Mouse (Mus musculus): ENCODE results near the gene Aebp2. TPM values are rescaled to one million over a fixed set of nuclear protein-coding genes. Genes with fewer than 3 reads are reported as not detected.

Aebp2 gene
- polyA plus RNA-seq, 1 experiment: 27.1 TPM

GRCm38 (mm10) chr6:140680713-140681112, 58.2 kb downstream of the Aebp2 start:
- H3K79me3 ChIP-seq (ENCODE audit: low read depth): no peaks in the 10 kb centered on the region
- H3K27me3 ChIP-seq (ENCODE audit: control insufficient read depth, insufficient read depth, insufficient read length): no peaks in the 10 kb centered on the region
- TF ChIP-seq CTCF (IDR thresholded peaks at IDR 0.05; ENCODE audit: control insufficient read depth, insufficient read depth, insufficient read length): no peak
- TF ChIP-seq MYOG (IDR thresholded peaks at IDR 0.05; ENCODE audit: control insufficient read depth, extremely low read depth, insufficient read length): no peak
- TF ChIP-seq FOSL1 (IDR thresholded peaks at IDR 0.05; ENCODE audit: insufficient read depth, low read length, poor library complexity, severe bottlenecking): no peak
- TF ChIP-seq CEBPB (IDR thresholded peaks at IDR 0.05; ENCODE audit: low read depth): no peak
- no peak for TF ChIP-seq MYOD1 (IDR thresholded peaks at IDR 0.05; ENCODE audit: control insufficient read depth, insufficient read length, low read depth)
- TF ChIP-seq USF1 (IDR thresholded peaks at IDR 0.05; ENCODE audit: low read depth): no peak
- no peak for TF ChIP-seq MAX (IDR thresholded peaks at IDR 0.05)
- no peaks in the 10 kb centered on the region for H3K79me2 ChIP-seq (ENCODE audit: control insufficient read depth, insufficient read depth)
- H3K36me3 ChIP-seq (ENCODE audit: control insufficient read depth, insufficient read depth): no peaks in the 10 kb centered on the region
- H3ac ChIP-seq (ENCODE audit: control insufficient read depth, insufficient read length, low read depth): no peak overlapping the region
- no peak overlapping the region for H3K4me3 ChIP-seq (ENCODE audit: insufficient read depth, poor library complexity, severe bottlenecking)

- Histone ChIP-seq H3K79me3 (ENCODE audit: low read depth) (no peaks in the 10 kb centered on the region), H3ac (ENCODE audit: control insufficient read depth, insufficient read length, low read depth) (no peak overlapping the region), H3K4me3 (ENCODE audit: insufficient read depth, poor library complexity, severe bottlenecking) (no peak overlapping the region), H3K36me3 (ENCODE audit: control insufficient read depth, insufficient read depth) (no peaks in the 10 kb centered on the region), H3K79me2 (ENCODE audit: control insufficient read depth, insufficient read depth) (no peaks in the 10 kb centered on the region), H3K27me3 (ENCODE audit: control insufficient read depth, insufficient read depth, insufficient read length) (no peaks in the 10 kb centered on the region)
- TF ChIP-seq USF1 (IDR thresholded peaks at IDR 0.05; ENCODE audit: low read depth) (no peak), MAX (IDR thresholded peaks at IDR 0.05) (no peak), MYOD1 (IDR thresholded peaks at IDR 0.05; ENCODE audit: control insufficient read depth, insufficient read length, low read depth) (no peak), CTCF (IDR thresholded peaks at IDR 0.05; ENCODE audit: control insufficient read depth, insufficient read depth, insufficient read length) (no peak), CEBPB (IDR thresholded peaks at IDR 0.05; ENCODE audit: low read depth) (no peak), FOSL1 (IDR thresholded peaks at IDR 0.05; ENCODE audit: insufficient read depth, low read length, poor library complexity, severe bottlenecking) (no peak), MYOG (IDR thresholded peaks at IDR 0.05; ENCODE audit: control insufficient read depth, extremely low read depth, insufficient read length) (no peak)
Observed at GRCm38 (mm10) chr6:140682829-140683228, 60.4 kb downstream of the Aebp2 start.

GRCm38 (mm10) chr6:140684403-140684802, 61.9 kb downstream of the Aebp2 start:
- Histone ChIP-seq H3K36me3 (ENCODE audit: control insufficient read depth, insufficient read depth) (no peaks in the 10 kb centered on the region), H3K4me3 (ENCODE audit: insufficient read depth, poor library complexity, severe bottlenecking) (no peak overlapping the region), H3K79me3 (ENCODE audit: low read depth) (no peaks in the 10 kb centered on the region), H3ac (ENCODE audit: control insufficient read depth, insufficient read length, low read depth) (no peak overlapping the region), H3K27me3 (ENCODE audit: control insufficient read depth, insufficient read depth, insufficient read length) (no peaks in the 10 kb centered on the region), H3K79me2 (ENCODE audit: control insufficient read depth, insufficient read depth) (no peaks in the 10 kb centered on the region)
- TF ChIP-seq FOSL1 (IDR thresholded peaks at IDR 0.05; ENCODE audit: insufficient read depth, low read length, poor library complexity, severe bottlenecking) (no peak), USF1 (IDR thresholded peaks at IDR 0.05; ENCODE audit: low read depth) (no peak), MAX (IDR thresholded peaks at IDR 0.05) (no peak), MYOG (IDR thresholded peaks at IDR 0.05; ENCODE audit: control insufficient read depth, extremely low read depth, insufficient read length) (no peak)

GRCm38 (mm10) chr6:140689617-140690404, 67.3 kb downstream of the Aebp2 start:
- H3K4me3 ChIP-seq (ENCODE audit: insufficient read depth, poor library complexity, severe bottlenecking): no peak overlapping the region
- no peaks in the 10 kb centered on the region for H3K36me3 ChIP-seq (ENCODE audit: control insufficient read depth, insufficient read depth)
- TF ChIP-seq MAX (IDR thresholded peaks at IDR 0.05) (no peak), CTCF (IDR thresholded peaks at IDR 0.05; ENCODE audit: control insufficient read depth, insufficient read depth, insufficient read length) (no peak), USF1 (IDR thresholded peaks at IDR 0.05; ENCODE audit: low read depth) (no peak), FOSL1 (IDR thresholded peaks at IDR 0.05; ENCODE audit: insufficient read depth, low read length, poor library complexity, severe bottlenecking) (no peak), CEBPB (IDR thresholded peaks at IDR 0.05; ENCODE audit: low read depth) (no peak), MYOG (IDR thresholded peaks at IDR 0.05; ENCODE audit: control insufficient read depth, extremely low read depth, insufficient read length) (no peak), MYOD1 (IDR thresholded peaks at IDR 0.05; ENCODE audit: control insufficient read depth, insufficient read length, low read depth) (no peak)
- H3K79me3 ChIP-seq (ENCODE audit: low read depth): no peaks in the 10 kb centered on the region
- H3K27me3 ChIP-seq (ENCODE audit: control insufficient read depth, insufficient read depth, insufficient read length): no peaks in the 10 kb centered on the region
- no peak overlapping the region for H3ac ChIP-seq (ENCODE audit: control insufficient read depth, insufficient read length, low read depth)
- H3K79me2 ChIP-seq (ENCODE audit: control insufficient read depth, insufficient read depth): no peaks in the 10 kb centered on the region

- Histone ChIP-seq H3K36me3 (ENCODE audit: control insufficient read depth, insufficient read depth) (no peaks in the 10 kb centered on the region), H3K79me3 (ENCODE audit: low read depth) (no peaks in the 10 kb centered on the region), H3K27me3 (ENCODE audit: control insufficient read depth, insufficient read depth, insufficient read length) (no peaks in the 10 kb centered on the region), H3K79me2 (ENCODE audit: control insufficient read depth, insufficient read depth) (no peaks in the 10 kb centered on the region), H3ac (ENCODE audit: control insufficient read depth, insufficient read length, low read depth) (no peak overlapping the region), H3K4me3 (ENCODE audit: insufficient read depth, poor library complexity, severe bottlenecking) (no peak overlapping the region)
- TF ChIP-seq FOSL1 (IDR thresholded peaks at IDR 0.05; ENCODE audit: insufficient read depth, low read length, poor library complexity, severe bottlenecking) (no peak), CTCF (IDR thresholded peaks at IDR 0.05; ENCODE audit: control insufficient read depth, insufficient read depth, insufficient read length) (no peak), MYOD1 (IDR thresholded peaks at IDR 0.05; ENCODE audit: control insufficient read depth, insufficient read length, low read depth) (no peak), CEBPB (IDR thresholded peaks at IDR 0.05; ENCODE audit: low read depth) (no peak), MAX (IDR thresholded peaks at IDR 0.05) (no peak), USF1 (IDR thresholded peaks at IDR 0.05; ENCODE audit: low read depth) (no peak), MYOG (IDR thresholded peaks at IDR 0.05; ENCODE audit: control insufficient read depth, extremely low read depth, insufficient read length) (no peak)
Observed at GRCm38 (mm10) chr6:140692160-140692559, 69.7 kb downstream of the Aebp2 start.
